Mouse (Mus musculus): ENCODE measurements around the gene Tas2r120.
"Not testable (repeated sequence)": the region's sequence is repeated elsewhere in the genome, so short reads cannot be mapped to it uniquely, and the experiment has no call there.

Tas2r120 gene

DNA sequence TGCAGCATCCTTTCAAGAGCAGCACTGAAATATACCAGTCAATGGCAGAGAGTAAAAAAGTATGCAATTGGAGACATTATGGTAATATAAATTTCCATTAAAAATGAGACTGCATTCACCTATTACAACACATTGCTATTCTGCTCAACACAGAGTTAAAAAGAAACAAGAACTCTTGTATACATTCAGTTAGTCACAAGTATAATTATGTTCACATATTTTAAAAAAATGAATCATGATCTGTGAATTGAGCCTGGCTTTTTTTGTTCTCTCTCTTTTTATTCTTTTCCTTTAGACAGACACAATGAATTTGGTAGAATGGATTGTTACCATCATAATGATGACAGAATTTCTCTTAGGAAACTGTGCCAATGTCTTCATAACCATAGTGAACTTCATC, at the start of gene Tas2r120:
Gene Tas2r120 (plus strand): TSS at position 301 of the 400 bp plus-strand sequence.
- no peak for DNase-seq (ENCODE audit: low spot score)

DNA sequence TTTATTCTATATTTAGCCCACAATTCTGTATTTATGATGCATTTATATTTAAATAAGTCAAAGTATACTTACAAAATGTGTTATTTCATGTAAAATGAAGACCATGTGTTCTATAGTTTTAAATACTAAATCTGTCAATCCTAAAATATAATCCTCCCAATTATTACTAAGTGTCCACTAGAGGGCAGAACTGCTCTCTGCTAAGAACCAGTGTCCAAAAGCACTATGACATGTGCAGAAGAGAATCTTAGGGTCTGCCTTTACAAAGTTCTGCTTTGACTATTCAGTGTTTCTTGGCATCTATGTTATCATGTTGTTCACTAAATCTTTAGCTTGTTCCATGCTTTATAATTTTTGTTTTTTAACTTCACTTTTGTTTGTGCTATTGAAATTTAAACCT, 7.4 kb upstream of the Tas2r120 start:
- DNase-seq (ENCODE audit: low spot score): no peak

DNA sequence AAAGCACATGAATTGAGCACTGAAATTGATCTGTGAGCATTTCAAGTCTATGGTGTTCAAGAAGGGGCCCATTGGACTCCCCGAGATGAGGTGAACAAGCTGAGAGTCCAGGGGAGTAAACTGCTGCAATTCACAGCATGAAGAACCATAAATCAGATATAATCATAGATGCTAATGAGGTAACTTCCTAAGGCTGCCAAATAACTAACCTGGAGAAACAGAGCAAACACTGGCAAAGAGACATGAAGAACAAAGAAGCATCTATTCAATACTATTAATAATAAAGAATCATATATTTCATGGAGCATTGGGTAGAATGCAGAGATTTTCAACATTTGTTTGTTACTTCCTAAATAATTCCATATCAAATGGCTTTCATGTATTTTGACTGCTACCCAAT, 5.3 kb upstream of the Tas2r120 start, which contains the start of gene A630073D07Rik:
Gene A630073D07Rik (minus strand): TSS at position 101 of the 400 bp plus-strand sequence.
- no peak for DNase-seq (ENCODE audit: low spot score)

DNA sequence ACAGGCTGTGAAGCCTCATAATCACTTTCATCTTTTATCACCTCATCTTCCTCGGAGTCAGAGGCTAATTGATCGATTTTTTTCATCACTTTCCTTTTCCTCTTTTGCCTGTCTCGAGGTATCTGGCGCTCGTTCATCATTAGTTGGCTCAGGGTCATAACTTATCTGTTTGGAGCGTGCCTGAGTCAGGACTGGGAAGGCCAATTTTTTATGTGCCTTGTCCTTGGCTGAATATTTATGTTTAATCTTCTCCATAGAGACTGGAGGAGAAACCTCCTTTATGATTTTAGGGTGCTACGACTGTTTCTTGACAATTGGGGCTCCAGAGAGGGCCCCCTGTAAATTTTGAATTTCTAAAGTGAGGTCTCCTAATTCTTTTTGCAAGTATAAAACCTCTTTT, 34.8 kb downstream of the Tas2r120 start:
- not testable (repeated sequence) for DNase-seq (ENCODE audit: low spot score)

DNA sequence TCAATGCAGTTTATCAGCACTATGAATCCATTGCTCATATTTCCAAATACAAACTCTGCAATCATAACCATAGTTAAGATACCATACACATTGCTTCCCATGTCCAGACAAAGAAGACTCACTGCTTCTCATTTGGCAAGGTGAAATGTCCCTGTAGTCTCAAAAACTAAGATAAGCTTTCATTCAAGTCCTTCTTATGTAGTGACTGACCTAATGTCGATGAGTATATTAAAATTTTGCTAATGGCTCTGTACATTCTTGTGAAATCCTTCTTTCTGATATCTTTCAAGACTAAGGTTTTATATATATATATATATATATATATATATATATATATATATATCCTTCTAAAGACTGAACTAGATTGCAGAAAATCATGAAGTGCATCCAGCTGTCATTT, 44.2 kb downstream of the Tas2r120 start, which contains the start of gene Tas2r121:
Gene Tas2r121 (minus strand): TSS at position 101 of the 400 bp plus-strand sequence.
- no peak for DNase-seq (ENCODE audit: low spot score)
